Mouse (Mus musculus): Measurements from ENCODE around the gene Gm49342.
"Not testable (repeated sequence)": the region's sequence is repeated elsewhere in the genome, so short reads cannot be mapped to it uniquely, and the experiment has no call there.

The Gm49342 gene

GRCm38 (mm10) chr14:50936649-50937048 lies 7.7 kb upstream of the Gm49342 start:
- DNase-seq (ENCODE audit: low spot score in 2 of 2), result no peak

- DNase-seq (ENCODE audit: low spot score in 2 of 2), result no peak
These were observed 6.0 kb upstream of the Gm49342 start for GRCm38 (mm10) chr14:50938119-50938908.

- DNase-seq (ENCODE audit: low spot score in 2 of 2), result no peak
These were observed 5.4 kb upstream of the Gm49342 start for GRCm38 (mm10) chr14:50938940-50939339.

- DNase-seq (ENCODE audit: low spot score in 2 of 2), result not testable (repeated sequence)
These were observed 334 bp downstream of the Gm49342 start for GRCm38 (mm10) chr14:50944668-50945033.

GRCm38 (mm10) chr14:50945081-50945480 lies 764 bp downstream of the Gm49342 start:
- not testable (repeated sequence) for DNase-seq (ENCODE audit: low spot score in 2 of 2)

GRCm38 (mm10) chr14:50945526-50945925 lies 1.2 kb downstream of the Gm49342 start:
- not testable (repeated sequence) for DNase-seq (ENCODE audit: low spot score in 2 of 2)

GRCm38 (mm10) chr14:50955487-50955886 lies 11.2 kb downstream of the Gm49342 start:
- DNase-seq (ENCODE audit: low spot score in 2 of 2), result no peak

- DNase-seq (ENCODE audit: low spot score in 2 of 2), result peak; percentile 53 to 66
These were observed 11.7 kb downstream of the Gm49342 start, which contains the start of gene Pnp2 for GRCm38 (mm10) chr14:50955942-50956508. Gene Pnp2, plus strand, starts transcription at chr14:50955992.

GRCm38 (mm10) chr14:50956724-50957123 lies 12.4 kb downstream of the Gm49342 start:
- not testable (repeated sequence) for DNase-seq (ENCODE audit: low spot score in 2 of 2)

- DNase-seq (ENCODE audit: low spot score in 2 of 2), result not testable (repeated sequence)
These were observed 12.8 kb downstream of the Gm49342 start for GRCm38 (mm10) chr14:50957146-50957545.

GRCm38 (mm10) chr14:50958289-50958995 lies 14.1 kb downstream of the Gm49342 start:
- not testable (repeated sequence) for DNase-seq (ENCODE audit: low spot score in 2 of 2)

GRCm38 (mm10) chr14:50968216-50968980 lies 24.1 kb downstream of the Gm49342 start:
- no peak for DNase-seq (ENCODE audit: low spot score in 2 of 2)

- DNase-seq (ENCODE audit: low spot score in 2 of 2), result no peak
These were observed 24.7 kb downstream of the Gm49342 start for GRCm38 (mm10) chr14:50969041-50969440.

- peak; percentile 51 to 52 for DNase-seq (ENCODE audit: low spot score in 2 of 2)
These were observed 25.5 kb downstream of the Gm49342 start for GRCm38 (mm10) chr14:50969558-50970544.

GRCm38 (mm10) chr14:50970822-50971221 lies 26.5 kb downstream of the Gm49342 start:
- DNase-seq (ENCODE audit: low spot score in 2 of 2), result no peak

- DNase-seq (ENCODE audit: low spot score in 2 of 2), result not testable (repeated sequence)
These were observed 28.7 kb downstream of the Gm49342 start for GRCm38 (mm10) chr14:50973054-50973453.

GRCm38 (mm10) chr14:50973700-50974099 lies 29.4 kb downstream of the Gm49342 start:
- DNase-seq (ENCODE audit: low spot score in 2 of 2), result no peak

GRCm38 (mm10) chr14:50975001-50975400 lies 30.7 kb downstream of the Gm49342 start:
- DNase-seq (ENCODE audit: low spot score in 2 of 2), result no peak

GRCm38 (mm10) chr14:50976674-50977073 lies 32.4 kb downstream of the Gm49342 start:
- DNase-seq (ENCODE audit: low spot score in 2 of 2), result no peak

- DNase-seq (ENCODE audit: low spot score in 2 of 2), result not testable (repeated sequence)
These were observed 34.1 kb downstream of the Gm49342 start for GRCm38 (mm10) chr14:50978451-50978850.
